Mouse (Mus musculus): ENCODE measurements at regions not wholly inside any gene's neighbourhood (a gene's known extent, or its start where the extent isn't known, plus 50 kb on each side); places are given as distances from the start of the nearest gene placed in this dataset.
"Not testable (repeated sequence)": the region's sequence is repeated elsewhere in the genome, so short reads cannot be mapped to it uniquely, and the experiment has no call there.

- DNase-seq (ENCODE audit: low spot score), result not testable (repeated sequence)
Measured at GRCm38 (mm10) chr1:161614091-161614490, 119.6 kb downstream of the Tnfsf18 start.

- DNase-seq (ENCODE audit: low spot score), result not testable (repeated sequence)
Measured at GRCm38 (mm10) chr1:161613658-161614057, 119.2 kb downstream of the Tnfsf18 start.

DNA sequence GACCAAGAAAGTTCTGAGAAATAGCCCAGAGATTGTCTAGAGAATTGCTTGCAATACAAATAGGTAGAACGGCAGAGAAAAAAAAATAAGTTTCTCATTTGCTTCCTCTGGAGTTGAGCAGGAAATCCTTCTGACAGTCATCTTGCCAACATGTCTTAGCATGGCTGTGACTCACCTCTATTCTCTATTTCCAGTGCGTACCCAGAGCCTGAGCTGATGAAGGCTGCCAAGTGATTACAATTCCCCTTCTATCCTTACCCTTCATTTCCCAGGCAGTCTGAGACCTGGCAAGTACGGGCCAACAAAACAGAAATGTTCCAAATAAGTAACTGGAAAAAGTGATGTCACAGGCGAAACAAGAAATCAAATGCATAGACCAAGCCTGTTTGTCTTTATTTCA, 113.0 kb downstream of the Tnfsf18 start:
- no peak for DNase-seq (ENCODE audit: low spot score)

DNA sequence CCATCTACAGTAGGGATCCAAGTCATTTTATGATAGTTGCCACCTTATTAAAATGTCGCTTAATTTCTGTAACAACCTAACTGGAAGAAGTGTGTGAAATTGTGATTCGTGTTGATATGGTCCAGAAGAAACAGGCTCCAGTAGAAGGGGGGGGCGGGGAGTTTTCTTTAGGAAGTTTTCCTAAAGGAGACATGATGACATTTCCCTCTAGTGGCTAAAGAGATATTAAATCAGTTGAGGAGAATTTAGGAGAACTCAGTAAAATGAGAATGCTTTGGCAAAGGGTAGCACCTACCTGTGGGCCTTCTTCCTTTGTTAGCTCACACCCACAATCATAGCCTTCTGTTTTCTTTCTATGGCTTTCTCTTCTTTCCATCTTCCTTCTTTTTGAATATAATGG, 107.7 kb downstream of the Tnfsf18 start:
- no peak for DNase-seq (ENCODE audit: low spot score)

DNA sequence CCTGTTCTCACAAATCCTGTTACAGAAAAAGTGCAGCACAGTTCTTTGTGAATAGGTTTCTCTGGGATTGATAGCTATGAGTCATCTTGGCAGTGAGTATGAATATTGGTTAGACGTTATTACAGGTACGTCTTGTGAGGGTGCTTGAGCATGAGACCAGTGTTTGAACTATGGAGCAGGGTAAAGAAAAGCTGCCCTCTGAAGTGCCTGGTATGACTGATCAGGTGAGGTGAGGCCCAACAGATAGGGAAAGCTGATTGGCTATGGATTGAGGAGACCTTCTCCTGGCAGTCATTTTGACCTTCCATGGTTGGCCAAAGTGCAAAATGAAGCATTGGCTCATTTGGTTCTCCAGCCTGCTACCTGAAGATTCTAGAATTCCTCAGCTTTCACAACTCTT, 106.7 kb downstream of the Tnfsf18 start:
- no peak for DNase-seq (ENCODE audit: low spot score)

- no peak for DNase-seq (ENCODE audit: low spot score)
Measured at GRCm38 (mm10) chr1:161598167-161598566, 103.7 kb downstream of the Tnfsf18 start.

DNA sequence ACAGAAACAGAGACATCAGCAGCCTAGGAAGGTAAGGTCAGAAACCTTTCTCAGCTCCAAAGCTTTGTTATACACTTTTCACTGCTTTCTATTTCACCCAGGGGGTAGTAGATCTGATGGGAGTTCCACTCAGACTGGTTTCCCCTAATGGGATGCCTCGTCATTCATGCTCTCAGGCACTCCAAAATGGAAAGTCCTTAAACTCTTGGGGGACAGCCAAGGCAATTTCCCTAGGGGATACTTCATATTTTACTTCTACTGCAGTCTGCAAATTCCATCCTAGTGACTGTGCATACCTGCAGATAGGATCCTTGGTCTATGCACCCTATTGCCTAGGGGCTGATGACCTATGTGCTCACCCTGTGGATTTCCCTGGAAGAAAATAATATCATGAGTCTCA, 82.1 kb downstream of the Tnfsf18 start:
- no peak for DNase-seq (ENCODE audit: low spot score)

DNA sequence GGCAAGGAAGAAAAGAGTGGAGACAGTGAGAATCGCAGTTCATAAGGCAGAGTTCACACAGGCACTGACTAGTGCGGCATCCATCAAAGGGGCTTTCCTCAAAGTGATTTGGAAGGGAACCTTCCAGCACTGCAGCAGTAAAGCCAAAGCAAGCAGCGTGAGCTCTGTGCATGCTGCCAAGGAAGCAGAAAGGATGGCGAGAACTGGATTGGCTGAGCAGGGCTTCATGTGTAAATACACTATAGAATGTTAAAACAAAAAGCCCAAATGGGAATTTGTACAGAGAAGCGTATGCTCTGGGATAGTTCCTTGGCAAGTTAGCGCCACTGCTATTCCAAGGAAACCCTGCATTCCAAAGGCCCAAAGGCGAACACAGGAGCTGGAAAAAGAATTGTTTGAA, 81.5 kb downstream of the Tnfsf18 start:
- no peak for DNase-seq (ENCODE audit: low spot score)

- DNase-seq (ENCODE audit: low spot score), result no peak
Measured at GRCm38 (mm10) chr1:161575171-161575570, 80.7 kb downstream of the Tnfsf18 start.

DNA sequence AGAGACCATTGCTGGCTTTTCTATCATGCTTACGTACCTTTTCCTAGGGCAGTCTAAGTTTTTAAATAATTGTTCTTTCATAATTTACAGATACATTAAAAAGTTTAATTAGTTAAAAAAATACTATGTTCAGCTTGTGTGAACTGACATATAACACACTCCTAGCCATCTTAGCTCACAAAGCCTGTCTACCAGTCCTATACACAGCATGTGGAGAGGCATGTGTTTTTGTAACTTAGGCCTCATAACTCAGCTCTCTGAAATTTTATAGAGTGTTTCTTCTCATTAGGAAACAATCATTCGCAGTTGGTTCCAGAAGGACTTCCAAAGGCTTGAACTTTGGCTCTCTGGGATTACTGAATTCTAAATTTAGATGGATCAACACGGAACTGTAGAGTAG, 76.3 kb downstream of the Tnfsf18 start:
- DNase-seq (ENCODE audit: low spot score), result no peak

GRCm38 (mm10) chr1:161567826-161568225, 73.4 kb downstream of the Tnfsf18 start:
- DNase-seq (ENCODE audit: low spot score), result no peak

DNA sequence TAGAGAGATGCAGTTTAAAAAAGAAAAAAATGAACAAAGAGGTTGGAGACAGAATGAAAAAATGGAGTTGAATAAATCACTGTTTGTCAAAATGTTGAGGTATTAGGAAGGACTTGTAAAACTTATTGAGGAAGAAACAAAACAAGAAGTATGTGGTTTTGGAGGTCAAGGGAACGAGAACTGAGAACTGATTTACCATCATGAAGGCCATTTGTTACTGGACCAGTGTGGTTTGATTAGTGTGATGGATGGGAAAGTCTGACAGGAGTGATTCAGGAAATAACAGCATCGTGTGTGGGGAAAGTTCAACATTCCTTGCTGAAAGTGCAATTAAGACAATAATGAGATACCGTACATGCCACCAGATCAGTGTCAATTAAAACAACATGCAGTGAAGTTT, 65.9 kb downstream of the Tnfsf18 start:
- DNase-seq (ENCODE audit: low spot score), result no peak
